8 mouse cellular contexts compared by ENCODE assay signal in genomic region chr6:51472213-51472612, GRCm38 (mm10). TPM values are rescaled to one million over a fixed set of nuclear protein-coding genes. Genes with fewer than 3 reads are reported as not detected.
DNase-seq lines count a peak whose midpoint lies in the region; ATAC-seq and TF ChIP-seq lines count a peak whose summit lies in the region.

No protein-coding gene starts in this region.

- peaks cover 71% of the 10 kb centered on the region for H3K79me2 ChIP-seq in CH12.LX (replicated peaks; ENCODE audit: control insufficient read depth, extremely low read depth, insufficient read depth, poor library complexity, severe bottlenecking)

- dilution Hi-C loops in CH12.LX (cut with MboI; ENCODE audit: extremely low pct_ligation_motif_present, extremely low pct_unique_long_range_greater_than_20kb, low sequenced_read_pairs): no loop called here

- in situ Hi-C loops in CH12.LX (cut with MboI; ENCODE audit: low pct_ligation_motif_present, low pct_unique_long_range_greater_than_20kb, low sequenced_read_pairs): no loop called here

- TF ChIP-seq CTCF in CH12.LX (conservative IDR thresholded peaks at IDR 0.05 in 1 of 2, IDR thresholded peaks at IDR 0.05 in 1 of 2; ENCODE audit: low read depth in 2 of 2, low read length in 2 of 2): no peak
- TF ChIP-seq CTCF in liver, embryonic 14.5 days (IDR thresholded peaks at IDR 0.05; ENCODE audit: low read depth): no peak

- peak overlapping the region in 2 of 3 experiments; percentile 25 to 94 for H3K4me3 ChIP-seq in CH12.LX (replicated peaks in 1 of 3; ENCODE audit: low read depth in 2 of 3, low read length in 2 of 3, poor library complexity in 1 of 3)
- peak overlapping the region; percentile 99 for H3K4me3 ChIP-seq in forebrain, embryonic 15.5 days
- H3K4me3 ChIP-seq in liver, embryonic 14.5 days (ENCODE audit: insufficient read depth in 1 of 2, low read depth in 2 of 2, low read length in 2 of 2): peak overlapping the region; percentile 85 to 100; a peak in 3 of 4 replicates

- no peak for TF ChIP-seq POLR2A in CH12.LX (IDR thresholded peaks at IDR 0.05; ENCODE audit: low read depth, low read length)

- peak overlapping the region; percentile 82 for H3K4me2 ChIP-seq in CH12.LX (ENCODE audit: insufficient read depth, low read depth, poor library complexity, severe bottlenecking)
- peak overlapping the region; percentile 60 for H3K4me2 ChIP-seq in forebrain, embryonic 15.5 days (replicated peaks)
- peak overlapping the region; percentile 85 for H3K4me2 ChIP-seq in liver, embryonic 14.5 days (ENCODE audit: low read depth)

- peaks cover 2 to 24% of the 10 kb centered on the region in 2 experiments; a peak in 3 of 4 replicates for H3K4me1 ChIP-seq in CH12.LX (ENCODE audit: control insufficient read depth in 1 of 2, insufficient read depth in 2 of 2)
- peaks cover 32% of the 10 kb centered on the region for H3K4me1 ChIP-seq in forebrain, embryonic 15.5 days
- H3K4me1 ChIP-seq in liver, embryonic 14.5 days (replicated peaks; ENCODE audit: control insufficient read depth in 2 of 2, insufficient read depth in 2 of 2, low read length in 1 of 2): peaks cover 11 to 17% of the 10 kb centered on the region in 2 experiments

- peak overlapping the region; percentile 99 for H3K9ac ChIP-seq in CH12.LX (ENCODE audit: insufficient read depth, low read depth)
- H3K9ac ChIP-seq in forebrain, embryonic 15.5 days (replicated peaks): peak overlapping the region; percentile 99
- H3K9ac ChIP-seq in liver, embryonic 14.5 days (replicated peaks): peak overlapping the region; percentile 100

- no peaks in the 10 kb centered on the region for H3K9me3 ChIP-seq in CH12.LX (replicated peaks; ENCODE audit: low read length)
- H3K9me3 ChIP-seq in forebrain, embryonic 15.5 days: no peaks in the 10 kb centered on the region
- no peaks in the 10 kb centered on the region for H3K9me3 ChIP-seq in liver, embryonic 14.5 days (ENCODE audit: control insufficient read depth, low read length)

- H3K27ac ChIP-seq in CH12.LX (ENCODE audit: insufficient read depth, low read depth): no peak overlapping the region
- H3K27ac ChIP-seq in forebrain, embryonic 15.5 days (replicated peaks): peak overlapping the region; percentile 47; the same call in 1 of the 2 replicates
- H3K27ac ChIP-seq in liver, embryonic 14.5 days: 0 out of 2 replicates have a peak overlapping the region, but pooled peaks have one; percentile 29

- ATAC-seq in forebrain, embryonic 15.5 days (replicated peaks): no peak
- ATAC-seq in liver, embryonic 14.5 days (ENCODE audit: insufficient read depth): no peak

- peaks cover 14 to 46% of the 10 kb centered on the region in 2 experiments for H3K36me3 ChIP-seq in CH12.LX (replicated peaks in 1 of 2; ENCODE audit: control insufficient read depth in 1 of 2, insufficient read depth in 1 of 2, low read length in 1 of 2)
- peaks cover 34% of the 10 kb centered on the region for H3K36me3 ChIP-seq in forebrain, embryonic 15.5 days
- peaks cover 52% of the 10 kb centered on the region for H3K36me3 ChIP-seq in liver, embryonic 14.5 days (replicated peaks; ENCODE audit: control insufficient read depth, insufficient read depth, low read depth)

- intact Hi-C loops in heart, postnatal 25 days (cut with DNase I): no loop called here

- no peaks in the 10 kb centered on the region for H3K27me3 ChIP-seq in CH12.LX (replicated peaks)
- H3K27me3 ChIP-seq in forebrain, embryonic 15.5 days: no peaks in the 10 kb centered on the region
- no peaks in the 10 kb centered on the region for H3K27me3 ChIP-seq in liver, embryonic 14.5 days (ENCODE audit: control insufficient read depth, insufficient read depth, low read length)

- WGBS in forebrain, embryonic 15.5 days: 32% methylated on average over 4 of the region's 4 CpGs
- WGBS in liver, embryonic 14.5 days (ENCODE audit: insufficient replicate concordance): 54% methylated on average over 4 of the region's 4 CpGs

- no peak for TF ChIP-seq RAD21 in CH12.LX (IDR thresholded peaks at IDR 0.05; ENCODE audit: low read depth, low read length)

- DNase-seq in heart, adult 11 months: peak; percentile 30
- DNase-seq in heart, postnatal 25 days (ENCODE audit: low spot score): no peak
- no peak for DNase-seq in CH12.LX (ENCODE audit: extremely low read depth)
- no peak for DNase-seq in liver, embryonic 14.5 days (ENCODE audit: low read depth in 3 of 3, low spot score in 3 of 3)
- no peak for DNase-seq in urinary bladder, postnatal 36 days (ENCODE audit: low spot score in 2 of 2)
- no peak for DNase-seq in yolk sac, embryonic 10.5 days (ENCODE audit: low spot score)
- DNase-seq in cerebellum, postnatal 36 days: no peak

- no peak for TF ChIP-seq EP300 in CH12.LX (IDR thresholded peaks at IDR 0.05; ENCODE audit: low read length)
- TF ChIP-seq EP300 in liver, embryonic 14.5 days (IDR thresholded peaks at IDR 0.05; ENCODE audit: low read depth): no peak

TF ChIP-seq in CH12.LX, 34 proteins besides CTCF, POLR2A, EP300 and RAD21:
- no peak for TF ChIP-seq ELF1 (IDR thresholded peaks at IDR 0.05; ENCODE audit: low read depth, low read length)
- TF ChIP-seq MXI1 (IDR thresholded peaks at IDR 0.05; ENCODE audit: low read depth, low read length): no peak
- TF ChIP-seq ETS1 (conservative IDR thresholded peaks at IDR 0.05; ENCODE audit: low read depth, low read length): no peak
- TF ChIP-seq RCOR1 (conservative IDR thresholded peaks at IDR 0.05; ENCODE audit: low read depth, low read length): no peak
- TF ChIP-seq USF2 (conservative IDR thresholded peaks at IDR 0.05; ENCODE audit: low read depth, low read length): no peak
- TF ChIP-seq MAFK (IDR thresholded peaks at IDR 0.05; ENCODE audit: insufficient replicate concordance, low read length): no peak
- no peak for TF ChIP-seq HCFC1 (IDR thresholded peaks at IDR 0.05; ENCODE audit: low read depth, low read length)
- no peak for TF ChIP-seq MYC (IDR thresholded peaks at IDR 0.05; ENCODE audit: low read depth, low read length)
- TF ChIP-seq PAX5 (IDR thresholded peaks at IDR 0.05; ENCODE audit: low read length): no peak
- TF ChIP-seq CHD1 (IDR thresholded peaks at IDR 0.05; ENCODE audit: low read depth, low read length): no peak

RNA-seq across cellular contexts. Expression of gene Cbx3, which starts 2.1 kb away (rescaled TPM):
- 10 to 100 TPM; 64.6 to 73.5 TPM for total RNA-seq in heart, postnatal 25 days (2021)
- 145 and 199 TPM in 2 replicates for total RNA-seq in CH12.LX (2012; rRNA removed)
- total RNA-seq in CH12.LX (2014; rRNA removed): 300 and 350 TPM in 2 replicates
- polyA plus RNA-seq in CH12.LX (2012; ENCODE audit: insufficient read length, low read depth): 197 and 258 TPM in 2 replicates
- 585 and 608 TPM in 2 replicates for polyA plus RNA-seq in forebrain, embryonic 15.5 days (2015; fragmentation: Nextera tagmentation; extraction: Ambion mirVana)
- 25.8 and 50.6 TPM in 2 replicates for polyA plus RNA-seq in liver, embryonic 14.5 days (2012; rRNA removed)
- polyA plus RNA-seq in liver, embryonic 14.5 days (2014; fragmentation: Nextera tagmentation; extraction: Ambion mirVana): 264 and 269 TPM in 2 replicates

RNA-seq across cellular contexts. Expression of gene Hnrnpa2b1, which starts 2.5 kb away (rescaled TPM):
- 100 to 1,000 TPM; 387 to 461 TPM for total RNA-seq in heart, postnatal 25 days (2021)
- total RNA-seq in CH12.LX (2012; rRNA removed) (500 and 668 TPM in 2 replicates), CH12.LX (2014; rRNA removed) (710 and 855 TPM in 2 replicates)
- 1,854 and 1,994 TPM in 2 replicates for polyA plus RNA-seq in CH12.LX (2012; ENCODE audit: insufficient read length, low read depth)
- 1,746 and 1,773 TPM in 2 replicates for polyA plus RNA-seq in forebrain, embryonic 15.5 days (2015; fragmentation: Nextera tagmentation; extraction: Ambion mirVana)
- polyA plus RNA-seq in liver, embryonic 14.5 days (2012; rRNA removed): 353 and 684 TPM in 2 replicates
- polyA plus RNA-seq in liver, embryonic 14.5 days (2014; fragmentation: Nextera tagmentation; extraction: Ambion mirVana): 462 and 503 TPM in 2 replicates

RNA-seq across cellular contexts. Expression of gene Nfe2l3, which starts 39.7 kb away (rescaled TPM):
- under 1 TPM; 0.31 to 0.53 TPM for total RNA-seq in heart, postnatal 25 days (2021)
- 0.17 and 0.21 TPM in 2 replicates for total RNA-seq in CH12.LX (2012; rRNA removed)
- total RNA-seq in CH12.LX (2014; rRNA removed): not detected in 2 replicates
- 0.14 and 0.38 TPM in 2 replicates for polyA plus RNA-seq in CH12.LX (2012; ENCODE audit: insufficient read length, low read depth)
- polyA plus RNA-seq in forebrain, embryonic 15.5 days (2015; fragmentation: Nextera tagmentation; extraction: Ambion mirVana): 12.3 and 14.7 TPM in 2 replicates
- 0.11 and 0.13 TPM in 2 replicates for polyA plus RNA-seq in liver, embryonic 14.5 days (2012; rRNA removed)
- polyA plus RNA-seq in liver, embryonic 14.5 days (2014; fragmentation: Nextera tagmentation; extraction: Ambion mirVana): 0.10 and 0.20 TPM in 2 replicates

RNA-seq across cellular contexts. Expression of gene Snx10, which starts 51.5 kb away (rescaled TPM):
- total RNA-seq in heart, postnatal 25 days (2021): 10 to 100 TPM; 10.2 to 11.3 TPM
- total RNA-seq in CH12.LX (2012; rRNA removed): 25.1 and 27.6 TPM in 2 replicates
- 84.7 and 92.0 TPM in 2 replicates for total RNA-seq in CH12.LX (2014; rRNA removed)
- polyA plus RNA-seq in CH12.LX (2012; ENCODE audit: insufficient read length, low read depth): 46.2 and 54.9 TPM in 2 replicates
- polyA plus RNA-seq in forebrain, embryonic 15.5 days (2015; fragmentation: Nextera tagmentation; extraction: Ambion mirVana): 52.9 and 61.7 TPM in 2 replicates
- 1.2 and 2.0 TPM in 2 replicates for polyA plus RNA-seq in liver, embryonic 14.5 days (2012; rRNA removed)
- polyA plus RNA-seq in liver, embryonic 14.5 days (2014; fragmentation: Nextera tagmentation; extraction: Ambion mirVana): 6.4 and 6.7 TPM in 2 replicates
